Mouse (Mus musculus): ENCODE results near the gene 4921511M17Rik.
"Not testable (repeated sequence)": the region's sequence is repeated elsewhere in the genome, so short reads cannot be mapped to it uniquely, and the experiment has no call there.

4921511M17Rik gene

GRCm38 (mm10) chrX:154033727-154034126 lies at the start of gene 4921511M17Rik:
TSS of gene 4921511M17Rik (minus strand) at chrX:154033827.
- not testable (repeated sequence) for DNase-seq (ENCODE audit: low read depth, low spot score)

- not testable (repeated sequence) for DNase-seq (ENCODE audit: low read depth, low spot score)
Observed at GRCm38 (mm10) chrX:154054939-154055338, 21.3 kb upstream of the 4921511M17Rik start, which contains the start of gene Gm10057. TSS of gene Gm10057 (minus strand) at chrX:154055039.

- not testable (repeated sequence) for DNase-seq (ENCODE audit: low read depth, low spot score)
Observed at GRCm38 (mm10) chrX:154012540-154012939, 21.1 kb downstream of the 4921511M17Rik start, which contains the start of gene Samt1. TSS of gene Samt1 (minus strand) at chrX:154012640.

GRCm38 (mm10) chrX:153976914-153977313 lies 56.7 kb downstream of the 4921511M17Rik start:
- not testable (repeated sequence) for DNase-seq (ENCODE audit: low read depth, low spot score)

- DNase-seq (ENCODE audit: low read depth, low spot score), result not testable (repeated sequence)
Observed at GRCm38 (mm10) chrX:153976467-153976866, 57.2 kb downstream of the 4921511M17Rik start.

- DNase-seq (ENCODE audit: low read depth, low spot score), result no peak
Observed at GRCm38 (mm10) chrX:153974450-153974849, 59.2 kb downstream of the 4921511M17Rik start.

Data from brain, embryonic 18.5 days (tissue).